Mouse (Mus musculus): ENCODE measurements around the gene Fam172a. TPM values are rescaled to one million over a fixed set of nuclear protein-coding genes. Genes with fewer than 3 reads are reported as not detected.
A peak's percentile ranks its signal among the peaks of the same experiment; 100 is the strongest.

The Fam172a gene
- polyA plus RNA-seq, 1 experiment from 2014 or later = 27.0 TPM

- Histone ChIP-seq H3K27ac (no peak overlapping the region), H3K36me3 (no peaks in the 10 kb centered on the region), H3K4me3 (replicated peaks) (peak overlapping the region; percentile 17; the same call in 1 of the 2 replicates), H3K27me3 (peaks cover 89% of the 10 kb centered on the region), H3K9me3 (no peaks in the 10 kb centered on the region), H3K4me2 (peak overlapping the region; percentile 45), H3K4me1 (replicated peaks) (peaks cover 21% of the 10 kb centered on the region), H3K9ac (replicated peaks) (no peak overlapping the region)
- WGBS = under 1% methylated on average over 42 of the region's 44 CpGs
- ATAC-seq (ENCODE audit: insufficient number of reproducible peaks, insufficient read depth, low FRiP score, low TSS enrichment, low read depth) = 0 out of 2 replicates have a peak, but pooled peaks have one; percentile 35
These were observed 479.5 kb downstream of the Fam172a start for GRCm38 (mm10) chr13:78181071-78181929.

GRCm38 (mm10) chr13:78181930-78182558, 480.2 kb downstream of the Fam172a start:
- 0 out of 2 replicates have a peak overlapping the region, but pooled peaks have one; percentile 9 for H3K4me3 ChIP-seq (replicated peaks)
- H3K27ac ChIP-seq = no peak overlapping the region
- ATAC-seq (ENCODE audit: insufficient number of reproducible peaks, insufficient read depth, low FRiP score, low TSS enrichment, low read depth) = no peak
- no peaks in the 10 kb centered on the region for H3K9me3 ChIP-seq
- H3K27me3 ChIP-seq = peaks cover 90% of the 10 kb centered on the region
- peak overlapping the region; percentile 45 for H3K4me2 ChIP-seq
- peaks cover 21% of the 10 kb centered on the region for H3K4me1 ChIP-seq (replicated peaks)
- 2% methylated on average over 14 of the region's 14 CpGs for WGBS
- no peaks in the 10 kb centered on the region for H3K36me3 ChIP-seq
- no peak overlapping the region for H3K9ac ChIP-seq (replicated peaks)

- H3K27ac ChIP-seq = no peak overlapping the region
- H3K4me1 ChIP-seq (replicated peaks) = peaks cover 21% of the 10 kb centered on the region
- no peak overlapping the region for H3K4me2 ChIP-seq
- WGBS = 2% methylated on average over 5 of the region's 5 CpGs
- H3K9ac ChIP-seq (replicated peaks) = no peak overlapping the region
- no peak overlapping the region for H3K4me3 ChIP-seq (replicated peaks)
- no peak for ATAC-seq (ENCODE audit: insufficient number of reproducible peaks, insufficient read depth, low FRiP score, low TSS enrichment, low read depth)
- H3K27me3 ChIP-seq = peaks cover 93% of the 10 kb centered on the region
- H3K36me3 ChIP-seq = no peaks in the 10 kb centered on the region
- no peaks in the 10 kb centered on the region for H3K9me3 ChIP-seq
These were observed 481.2 kb downstream of the Fam172a start for GRCm38 (mm10) chr13:78183004-78183403.

GRCm38 (mm10) chr13:78183986-78184385, 482.2 kb downstream of the Fam172a start:
- H3K27ac ChIP-seq = no peak overlapping the region
- no peaks in the 10 kb centered on the region for H3K9me3 ChIP-seq
- 4% methylated on average over 5 of the region's 5 CpGs for WGBS
- no peak overlapping the region for H3K9ac ChIP-seq (replicated peaks)
- peaks cover 21% of the 10 kb centered on the region for H3K4me1 ChIP-seq (replicated peaks)
- ATAC-seq (ENCODE audit: insufficient number of reproducible peaks, insufficient read depth, low FRiP score, low TSS enrichment, low read depth) = no peak
- peaks cover 93% of the 10 kb centered on the region for H3K27me3 ChIP-seq
- H3K36me3 ChIP-seq = no peaks in the 10 kb centered on the region
- no peak overlapping the region for H3K4me2 ChIP-seq
- H3K4me3 ChIP-seq (replicated peaks) = no peak overlapping the region

- H3K4me2 ChIP-seq = no peak overlapping the region
- WGBS = 3% methylated on average over 14 of the region's 14 CpGs
- H3K27ac ChIP-seq = no peak overlapping the region
- H3K27me3 ChIP-seq = peaks cover 90% of the 10 kb centered on the region
- ATAC-seq (ENCODE audit: insufficient number of reproducible peaks, insufficient read depth, low FRiP score, low TSS enrichment, low read depth) = no peak
- H3K4me3 ChIP-seq (replicated peaks) = no peak overlapping the region
- H3K9ac ChIP-seq (replicated peaks) = no peak overlapping the region
- H3K9me3 ChIP-seq = no peaks in the 10 kb centered on the region
- no peaks in the 10 kb centered on the region for H3K36me3 ChIP-seq
- H3K4me1 ChIP-seq (replicated peaks) = peaks cover 15% of the 10 kb centered on the region
These were observed 483.1 kb downstream of the Fam172a start for GRCm38 (mm10) chr13:78184786-78185466.

GRCm38 (mm10) chr13:78186340-78186946, 484.6 kb downstream of the Fam172a start:
- H3K36me3 ChIP-seq = no peaks in the 10 kb centered on the region
- H3K4me2 ChIP-seq = no peak overlapping the region
- H3K9me3 ChIP-seq = no peaks in the 10 kb centered on the region
- peaks cover 9% of the 10 kb centered on the region for H3K4me1 ChIP-seq (replicated peaks)
- peaks cover 95% of the 10 kb centered on the region for H3K27me3 ChIP-seq
- no peak overlapping the region for H3K9ac ChIP-seq (replicated peaks)
- H3K4me3 ChIP-seq (replicated peaks) = no peak overlapping the region
- H3K27ac ChIP-seq = no peak overlapping the region
- WGBS = 11% methylated on average over 12 of the region's 12 CpGs
- ATAC-seq (ENCODE audit: insufficient number of reproducible peaks, insufficient read depth, low FRiP score, low TSS enrichment, low read depth) = no peak

- ATAC-seq (ENCODE audit: insufficient number of reproducible peaks, insufficient read depth, low FRiP score, low TSS enrichment, low read depth) = no peak
- Histone ChIP-seq H3K27me3 (peaks cover 92% of the 10 kb centered on the region), H3K9ac (replicated peaks) (no peak overlapping the region), H3K27ac (no peak overlapping the region), H3K4me3 (replicated peaks) (no peak overlapping the region), H3K36me3 (no peaks in the 10 kb centered on the region), H3K4me2 (no peak overlapping the region), H3K4me1 (replicated peaks) (no peaks in the 10 kb centered on the region), H3K9me3 (no peaks in the 10 kb centered on the region)
- WGBS = 45% methylated on average over 5 of the region's 5 CpGs
These were observed 486.0 kb downstream of the Fam172a start for GRCm38 (mm10) chr13:78187833-78188232.

- H3K4me1 ChIP-seq (replicated peaks) = peaks cover 1% of the 10 kb centered on the region; the same call in 1 of the 2 replicates
- H3K9ac ChIP-seq (replicated peaks) = no peak overlapping the region
- H3K4me3 ChIP-seq (replicated peaks) = no peak overlapping the region
- no peaks in the 10 kb centered on the region for H3K36me3 ChIP-seq
- ATAC-seq (ENCODE audit: insufficient number of reproducible peaks, insufficient read depth, low FRiP score, low TSS enrichment, low read depth) = no peak
- no peaks in the 10 kb centered on the region for H3K9me3 ChIP-seq
- WGBS = 30% methylated on average over 10 of the region's 10 CpGs
- no peak overlapping the region for H3K27ac ChIP-seq
- H3K27me3 ChIP-seq = peaks cover 90% of the 10 kb centered on the region
- H3K4me2 ChIP-seq = no peak overlapping the region
These were observed 487.8 kb downstream of the Fam172a start for GRCm38 (mm10) chr13:78189586-78189985.

GRCm38 (mm10) chr13:78193211-78193610, 491.4 kb downstream of the Fam172a start:
- no peak overlapping the region for H3K4me3 ChIP-seq (replicated peaks)
- no peaks in the 10 kb centered on the region for H3K9me3 ChIP-seq
- WGBS = 29% methylated on average over 4 of the region's 4 CpGs
- no peak overlapping the region for H3K4me2 ChIP-seq
- peaks cover 23% of the 10 kb centered on the region for H3K4me1 ChIP-seq (replicated peaks)
- H3K27me3 ChIP-seq = peaks cover 83% of the 10 kb centered on the region
- H3K9ac ChIP-seq (replicated peaks) = no peak overlapping the region
- H3K27ac ChIP-seq = no peak overlapping the region
- ATAC-seq (ENCODE audit: insufficient number of reproducible peaks, insufficient read depth, low FRiP score, low TSS enrichment, low read depth) = no peak
- H3K36me3 ChIP-seq = no peaks in the 10 kb centered on the region

GRCm38 (mm10) chr13:78194135-78194849, 492.5 kb downstream of the Fam172a start:
- no peaks in the 10 kb centered on the region for H3K36me3 ChIP-seq
- WGBS = 4% methylated on average over 26 of the region's 26 CpGs
- peak overlapping the region; percentile 42 for H3K4me3 ChIP-seq (replicated peaks)
- H3K27me3 ChIP-seq = peaks cover 82% of the 10 kb centered on the region
- H3K4me1 ChIP-seq (replicated peaks) = peaks cover 25% of the 10 kb centered on the region
- no peak for ATAC-seq (ENCODE audit: insufficient number of reproducible peaks, insufficient read depth, low FRiP score, low TSS enrichment, low read depth)
- peak overlapping the region; percentile 67 for H3K4me2 ChIP-seq
- H3K9me3 ChIP-seq = no peaks in the 10 kb centered on the region
- no peak overlapping the region for H3K27ac ChIP-seq
- peak overlapping the region; percentile 57 for H3K9ac ChIP-seq (replicated peaks)

Data from limb, embryonic 12.5 days (tissue).